Mouse (Mus musculus): ENCODE results near the gene Acbd3. TPM values are rescaled to one million over a fixed set of nuclear protein-coding genes. Genes with fewer than 3 reads are reported as not detected.

The Acbd3 gene
- 10 to 100 TPM; 32.6 to 33.6 TPM for total RNA-seq (2021)

DNA sequence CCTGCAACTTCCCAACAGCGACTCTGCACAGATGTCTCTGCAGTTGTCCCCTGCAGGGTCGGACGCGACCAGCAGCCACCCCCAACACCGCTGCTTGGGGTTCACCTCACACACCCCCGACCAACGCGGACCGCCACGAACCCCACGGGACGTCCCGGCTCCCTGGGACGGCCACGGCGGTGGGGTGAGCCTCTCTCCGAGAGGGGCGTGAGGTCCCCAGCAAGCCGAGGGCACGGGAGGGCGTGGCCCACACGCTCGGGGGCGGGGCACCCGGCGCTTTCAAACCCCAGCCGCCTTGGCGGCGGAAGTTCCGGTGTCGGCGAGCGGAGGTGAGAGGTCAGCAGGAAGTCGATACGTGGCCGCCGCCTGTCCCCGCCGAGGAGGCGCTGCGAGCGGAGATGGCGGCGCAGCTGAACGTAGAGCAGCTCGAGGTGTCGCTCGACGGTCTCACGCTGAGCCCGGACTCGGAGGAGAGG, at the start of gene Acbd3:
Gene Acbd3 (plus strand): TSS at position 340 of the 476 bp plus-strand sequence.
- peak; percentile 92 to 94 for DNase-seq (ENCODE audit: low spot score in 2 of 2)
- intact Hi-C loops (cut with DNase I): no loop called here

DNA sequence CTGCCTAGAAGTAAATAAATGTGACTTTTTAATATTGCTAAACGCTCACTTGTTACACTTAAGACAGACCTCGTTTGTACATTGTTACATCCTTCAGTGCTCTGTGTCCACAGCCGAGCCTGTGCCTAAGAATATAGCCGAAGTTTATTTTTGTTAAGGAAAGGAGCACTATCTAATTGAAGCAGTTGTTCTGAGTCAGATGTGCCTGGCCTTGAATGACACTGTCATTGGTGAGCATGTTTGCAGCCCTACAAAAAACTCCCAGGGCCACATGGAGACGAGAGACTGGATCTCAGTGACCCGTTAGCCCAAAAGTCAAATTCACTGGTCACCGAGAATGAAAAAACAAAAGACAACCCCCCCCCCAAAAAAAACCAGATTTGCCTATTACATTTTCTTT, 34.6 kb upstream of the Acbd3 start:
- intact Hi-C loops (cut with DNase I): no loop called here
- DNase-seq (ENCODE audit: low spot score in 2 of 2): no peak

DNA sequence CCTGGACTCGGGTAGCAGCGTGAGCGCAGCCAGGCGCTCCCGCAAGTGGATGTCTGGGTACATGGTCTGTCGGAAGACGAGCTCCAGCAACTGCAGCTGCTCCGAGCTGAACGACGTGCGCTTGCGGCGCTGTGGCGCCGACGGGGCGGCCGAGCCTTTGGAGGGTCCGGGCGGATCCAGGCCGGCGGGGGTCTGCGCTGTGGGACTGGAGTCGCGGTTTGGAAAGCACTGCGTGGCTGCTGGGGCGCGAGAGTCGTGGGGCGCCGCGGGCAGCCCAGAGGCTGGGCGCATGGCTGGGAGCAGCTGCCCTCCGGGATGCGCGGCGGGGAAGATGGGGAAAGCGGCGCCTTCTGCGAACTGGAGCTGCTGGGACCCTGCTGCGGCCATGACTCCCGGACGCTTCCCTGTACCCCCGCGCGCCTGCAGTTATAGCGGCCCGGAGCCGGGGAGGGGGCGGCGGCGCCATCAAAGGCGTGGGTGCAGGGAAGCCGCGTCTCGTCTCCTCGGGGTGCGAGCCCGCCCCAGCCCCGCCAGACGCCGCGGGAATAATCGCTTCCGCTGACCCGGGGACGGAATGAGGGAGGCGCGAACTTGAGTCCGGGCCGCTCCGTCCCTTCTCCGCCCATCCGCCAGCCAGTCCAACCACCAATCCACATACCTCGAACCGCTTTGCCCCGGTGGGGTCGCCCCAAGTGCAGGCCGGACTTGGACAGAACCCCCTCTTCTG, 29.1 kb upstream of the Acbd3 start, which contains the start of gene Mixl1:
Gene Mixl1 (minus strand): TSS at position 409 of the 727 bp plus-strand sequence.
- no peak for DNase-seq (ENCODE audit: low spot score in 2 of 2)
- intact Hi-C loops (cut with DNase I): no loop called here

DNA sequence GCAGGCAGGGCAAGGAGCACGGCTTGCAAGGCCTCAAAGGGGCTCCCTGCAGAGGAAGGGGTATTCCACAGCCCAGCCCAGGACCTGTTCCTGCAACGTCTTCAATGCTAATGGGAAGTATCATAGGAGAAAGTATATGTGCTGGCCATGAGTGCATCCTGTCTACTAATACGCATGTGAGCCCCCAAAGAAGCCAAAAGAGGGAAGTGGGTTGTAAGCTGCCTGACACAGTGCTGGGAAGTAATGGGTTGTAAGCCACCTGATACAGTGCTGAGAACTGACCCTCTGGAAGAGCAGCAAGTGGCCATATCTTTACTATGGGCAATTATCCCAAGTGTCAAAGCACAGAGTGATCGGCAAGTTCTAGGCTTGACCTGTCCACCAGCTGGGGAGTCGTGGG, 27.8 kb upstream of the Acbd3 start:
- intact Hi-C loops (cut with DNase I): no loop called here
- no peak for DNase-seq (ENCODE audit: low spot score in 2 of 2)

DNA sequence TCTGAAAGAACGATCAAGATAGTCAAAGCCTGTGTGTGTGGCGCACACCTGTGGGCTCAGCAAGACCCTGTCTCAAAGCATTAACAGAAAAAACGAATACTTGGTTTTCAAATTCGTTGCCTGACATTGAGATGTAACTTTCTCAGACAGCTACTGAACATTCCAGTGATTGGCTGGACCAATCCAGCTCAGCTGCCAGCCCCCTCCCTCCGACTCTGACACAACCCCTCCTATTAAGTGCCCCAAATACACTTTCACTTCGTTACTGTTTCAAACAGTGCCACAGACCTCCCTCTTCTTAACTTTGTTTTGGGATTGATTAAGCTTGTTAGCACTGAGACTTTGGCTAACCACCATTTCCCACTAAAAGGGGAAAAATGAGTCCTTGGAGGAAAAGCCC, 22.4 kb upstream of the Acbd3 start:
- DNase-seq (ENCODE audit: low spot score in 2 of 2): no peak
- intact Hi-C loops (cut with DNase I): no loop called here

DNA sequence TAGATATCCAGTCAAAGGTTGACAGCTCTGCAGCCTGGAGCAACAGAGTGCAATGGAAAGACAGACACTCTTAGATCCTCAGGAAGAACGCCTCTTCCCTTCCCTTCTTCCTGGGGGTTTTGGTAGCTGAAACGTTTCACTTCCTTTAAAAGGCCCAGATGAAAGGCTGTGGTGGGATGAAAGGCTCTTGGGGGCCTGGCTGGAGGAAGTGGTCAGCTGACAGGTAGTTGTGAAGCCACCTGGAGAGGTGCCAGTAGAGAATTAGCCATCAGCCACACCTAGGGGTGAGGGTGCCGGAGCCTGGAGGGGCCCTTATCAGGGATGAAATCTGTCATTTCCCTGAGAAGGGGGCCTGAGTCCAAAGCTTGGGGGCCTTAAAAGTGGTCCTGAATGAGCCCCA, 18.5 kb upstream of the Acbd3 start:
- intact Hi-C loops (cut with DNase I): no loop called here
- DNase-seq (ENCODE audit: low spot score in 2 of 2): no peak

DNA sequence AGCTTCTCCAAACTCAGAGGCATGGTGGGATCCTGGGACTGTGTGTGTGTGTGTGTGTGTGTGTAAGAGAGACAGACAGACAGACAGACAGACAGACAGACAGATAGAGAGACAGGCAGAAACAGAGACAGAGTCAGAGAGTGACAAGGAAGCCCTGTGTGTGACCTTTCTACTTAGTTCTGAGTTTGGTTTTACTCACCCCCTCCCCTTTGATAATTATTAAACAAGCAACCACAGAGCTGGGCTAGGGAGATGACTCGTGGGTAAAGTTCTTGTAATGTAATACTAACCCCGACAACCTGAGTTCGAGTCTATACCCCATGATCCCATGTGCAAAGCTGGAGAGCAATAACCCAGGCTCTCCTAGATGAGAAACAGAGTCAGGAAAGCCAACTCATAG, 18.0 kb upstream of the Acbd3 start:
- DNase-seq (ENCODE audit: low spot score in 2 of 2): no peak
- intact Hi-C loops (cut with DNase I): no loop called here

DNA sequence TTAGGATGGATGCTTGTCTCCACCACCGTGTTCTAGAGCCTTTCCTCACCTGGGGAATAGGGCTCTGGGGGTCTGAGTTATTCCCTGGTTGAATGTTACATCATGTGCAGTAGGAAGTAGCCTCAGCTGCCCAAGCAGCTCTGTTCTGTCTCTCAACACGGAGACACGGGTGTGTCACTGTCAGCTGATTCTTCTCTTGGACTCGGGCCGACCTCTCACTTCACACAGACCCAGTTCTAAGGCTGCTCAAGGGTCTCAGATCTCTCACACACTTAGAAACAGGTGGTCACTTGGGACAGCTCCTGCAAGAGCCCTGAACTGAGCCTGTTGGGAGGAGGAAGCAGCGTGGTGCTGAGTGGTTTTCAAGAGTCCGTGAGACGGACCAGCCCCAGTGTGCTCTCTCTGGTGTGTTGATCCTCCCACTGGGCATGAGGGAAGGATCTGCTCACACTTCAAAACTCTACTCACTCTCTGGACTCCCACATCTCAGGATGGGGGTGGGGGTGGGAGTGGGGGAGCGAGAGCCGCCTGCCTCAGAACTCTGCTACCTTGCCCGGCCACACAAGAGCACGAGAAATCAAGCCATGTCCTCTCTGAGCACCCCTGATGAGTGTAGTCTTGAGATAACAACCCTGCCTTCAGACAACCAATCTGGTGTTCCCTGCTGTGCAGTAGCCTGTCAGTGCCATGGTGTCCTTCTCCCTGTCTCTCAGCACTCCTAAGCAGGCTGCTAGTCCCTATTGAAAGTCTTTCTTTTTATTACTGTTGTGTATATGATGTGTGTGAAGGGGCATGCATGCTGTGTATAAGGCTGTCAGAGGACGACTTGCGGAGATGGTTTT, 16.7 kb upstream of the Acbd3 start:
- DNase-seq (ENCODE audit: low spot score in 2 of 2): no peak
- intact Hi-C loops (cut with DNase I): no loop called here

DNA sequence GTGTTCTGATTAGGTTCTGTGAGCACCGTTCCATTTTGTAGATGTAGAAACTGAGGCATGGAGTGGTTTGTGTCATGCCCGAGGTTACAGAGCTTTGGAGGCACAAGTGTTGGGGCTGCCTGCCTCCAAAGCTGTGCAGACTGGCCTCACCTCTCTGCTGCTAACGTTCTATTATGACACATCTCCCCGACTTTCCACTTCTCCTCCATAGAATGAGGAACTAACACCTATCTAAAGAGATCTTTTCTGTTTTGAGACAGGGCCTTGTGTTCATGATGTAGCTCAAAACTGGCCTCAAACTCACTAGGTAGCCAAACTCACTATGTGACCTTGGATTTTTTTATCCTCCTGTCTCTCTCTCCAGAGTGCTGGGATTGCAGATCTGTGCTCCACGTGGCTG, 7.1 kb upstream of the Acbd3 start:
- intact Hi-C loops (cut with DNase I): loop anchor here (5.0 kb wide), 1 partner anchor 76 kb away; the partner anchor contains the start of gene Lin9
- DNase-seq (ENCODE audit: low spot score in 2 of 2): no peak

DNA sequence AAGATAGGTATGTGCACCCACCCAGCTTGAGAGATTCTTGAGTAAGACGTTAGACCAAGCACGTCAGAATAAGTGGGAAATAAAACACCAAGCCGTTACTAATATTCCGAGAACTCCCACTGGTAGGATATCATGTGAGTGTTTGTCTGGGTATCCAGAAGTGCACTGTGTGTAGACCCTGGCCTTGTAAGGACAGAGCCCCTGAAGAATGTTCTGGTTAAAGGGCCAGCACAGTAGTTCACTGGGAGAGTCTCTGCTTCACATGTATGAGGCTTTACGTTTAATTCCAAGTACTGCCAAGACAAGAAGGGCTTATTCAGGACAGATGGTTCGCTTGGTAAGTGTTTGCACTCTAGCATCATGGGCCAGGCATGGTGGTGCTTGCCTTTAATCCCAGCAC, 6.4 kb upstream of the Acbd3 start:
- intact Hi-C loops (cut with DNase I): loop anchor here (5.0 kb wide), 1 partner anchor 77 kb away; the partner anchor contains the start of gene Lin9
- DNase-seq (ENCODE audit: low spot score in 2 of 2): no peak

DNA sequence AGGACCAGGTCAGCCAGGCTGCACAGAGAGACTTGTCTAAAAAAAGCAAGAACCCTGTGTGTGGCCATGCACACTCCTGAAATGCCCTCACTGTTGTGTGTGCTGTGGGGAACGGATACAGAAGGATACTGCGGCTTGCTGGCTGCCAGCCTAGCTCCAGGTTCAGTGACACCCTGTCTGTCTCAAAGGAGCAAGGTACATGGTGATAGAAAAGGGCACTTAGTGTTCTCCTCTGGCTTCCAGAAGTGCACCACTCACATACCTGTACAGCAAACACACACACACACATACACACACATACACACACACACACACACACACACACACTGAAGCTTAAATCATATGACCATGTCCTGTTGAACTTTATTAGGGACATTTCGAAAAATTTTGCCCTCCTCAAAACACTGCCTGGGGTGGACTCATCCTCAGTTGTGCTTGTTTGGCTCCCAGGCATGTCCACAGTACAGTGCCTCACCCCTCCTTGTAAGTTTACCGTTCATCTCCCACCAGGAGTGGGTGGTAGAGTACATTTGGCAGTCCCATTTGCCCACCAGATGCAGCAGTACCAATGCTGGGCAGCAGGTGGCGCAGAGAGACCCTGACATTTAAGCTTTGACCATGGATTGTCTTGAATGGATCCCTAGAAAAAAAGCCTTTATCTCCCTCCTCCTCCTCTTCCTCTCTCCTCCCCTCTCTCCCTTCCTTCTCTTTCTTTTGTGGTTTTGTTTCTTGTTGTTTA, 5.7 kb upstream of the Acbd3 start:
- intact Hi-C loops (cut with DNase I): loop anchor here (1.0 to 5.0 kb wide), 3 partner anchors 44 to 127 kb away; partner anchors contain the start of gene Lin9

DNA sequence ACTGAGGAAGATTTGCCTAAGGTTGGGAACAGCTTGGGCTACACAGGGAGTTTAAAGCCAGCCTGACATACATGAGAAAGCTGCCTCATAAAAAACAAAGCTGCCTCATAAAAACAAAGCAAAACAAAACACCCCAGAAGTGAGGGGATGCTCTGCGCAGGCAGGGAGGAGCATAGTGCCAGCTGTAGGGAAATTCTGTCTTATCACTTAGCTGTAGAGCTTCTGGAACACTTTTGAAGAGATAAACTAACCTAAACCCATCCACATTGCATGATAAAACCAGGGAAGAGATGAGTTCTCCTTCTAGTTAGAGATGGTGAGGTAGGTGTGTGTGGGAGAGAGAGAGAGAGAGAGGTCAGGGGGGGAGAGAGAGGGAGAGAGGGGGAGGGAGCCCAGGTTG, 3.2 kb upstream of the Acbd3 start:
- intact Hi-C loops (cut with DNase I): loop anchor here (5.0 kb wide), 1 partner anchor 125 kb away; no protein-coding TSS in a partner anchor
- no peak for DNase-seq (ENCODE audit: low spot score in 2 of 2)

More for the DNA sequence above, 5.7 kb upstream of the Acbd3 start:
- peak; percentile 60 to 67 for DNase-seq (ENCODE audit: low spot score in 2 of 2)

DNA sequence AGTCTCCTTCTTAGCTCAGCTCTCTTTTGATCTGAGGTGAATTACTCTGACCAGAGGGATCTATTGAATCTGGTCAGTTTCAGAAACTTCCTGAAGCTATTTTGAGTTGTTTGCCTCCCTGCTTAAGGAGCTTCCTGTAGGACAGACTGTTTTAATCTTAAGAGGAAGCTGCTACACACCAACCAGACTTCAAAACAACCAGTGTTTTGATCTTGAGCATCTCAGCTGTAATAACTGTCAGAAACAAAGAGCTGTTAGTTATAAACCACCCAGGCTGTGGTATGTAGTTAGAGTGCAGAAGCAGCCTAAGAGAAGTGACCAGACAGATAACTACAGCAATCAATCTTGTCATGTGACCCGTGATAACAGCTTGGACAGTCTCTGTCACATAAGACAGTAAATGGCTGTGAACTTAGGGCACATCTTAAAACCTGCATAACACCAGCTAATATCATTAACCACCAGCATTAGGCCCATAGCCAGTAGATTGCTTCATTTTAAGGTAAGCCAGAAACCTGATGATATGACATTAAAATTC, 2.1 kb upstream of the Acbd3 start:
- intact Hi-C loops (cut with DNase I): loop anchor here (5.0 kb wide), 1 partner anchor 124 kb away; no protein-coding TSS in a partner anchor

DNA sequence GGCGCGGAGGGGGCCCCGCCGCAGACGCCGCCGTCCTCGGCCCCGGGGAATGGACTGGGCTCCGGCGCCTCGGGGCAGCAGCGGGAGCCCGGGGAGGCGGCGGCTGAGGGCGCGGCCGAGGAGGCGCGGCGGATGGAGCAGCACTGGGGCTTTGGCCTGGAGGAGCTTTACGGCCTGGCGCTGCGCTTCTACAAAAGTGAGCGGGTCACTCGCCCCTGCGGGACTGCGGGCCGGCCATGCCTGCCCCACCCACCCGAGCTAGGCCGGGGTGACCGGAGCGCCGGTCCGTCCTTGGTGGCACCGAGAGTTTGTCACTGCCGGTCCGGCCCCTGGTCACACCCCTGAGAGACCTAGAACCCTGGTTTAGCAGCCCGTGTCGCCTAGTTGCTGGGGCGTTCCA, 340 bp downstream of the Acbd3 start:
- intact Hi-C loops (cut with DNase I): no loop called here
- DNase-seq (ENCODE audit: low spot score in 2 of 2): no peak

More for the DNA sequence above, 2.1 kb upstream of the Acbd3 start:
- DNase-seq (ENCODE audit: low spot score in 2 of 2): no peak

DNA sequence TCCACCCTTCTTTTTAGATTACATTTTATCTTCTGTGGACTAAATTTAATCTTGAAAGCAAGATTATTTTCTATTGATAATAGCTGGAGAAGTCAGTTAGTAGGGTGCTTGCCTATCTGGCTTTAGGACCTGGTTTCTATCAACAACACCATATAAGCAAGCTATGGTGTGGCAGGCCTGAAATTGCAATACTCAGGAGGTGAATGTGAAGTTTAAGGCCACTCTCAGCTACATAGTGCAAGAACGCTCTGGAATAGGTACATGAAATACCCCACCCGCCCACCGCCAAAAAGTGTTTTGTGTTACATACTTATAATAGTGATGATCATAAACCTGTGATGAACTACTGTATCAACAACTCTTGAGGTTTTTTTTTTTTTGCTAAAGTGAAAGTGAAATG, 3.4 kb downstream of the Acbd3 start:
- intact Hi-C loops (cut with DNase I): no loop called here
- DNase-seq (ENCODE audit: low spot score in 2 of 2): no peak

DNA sequence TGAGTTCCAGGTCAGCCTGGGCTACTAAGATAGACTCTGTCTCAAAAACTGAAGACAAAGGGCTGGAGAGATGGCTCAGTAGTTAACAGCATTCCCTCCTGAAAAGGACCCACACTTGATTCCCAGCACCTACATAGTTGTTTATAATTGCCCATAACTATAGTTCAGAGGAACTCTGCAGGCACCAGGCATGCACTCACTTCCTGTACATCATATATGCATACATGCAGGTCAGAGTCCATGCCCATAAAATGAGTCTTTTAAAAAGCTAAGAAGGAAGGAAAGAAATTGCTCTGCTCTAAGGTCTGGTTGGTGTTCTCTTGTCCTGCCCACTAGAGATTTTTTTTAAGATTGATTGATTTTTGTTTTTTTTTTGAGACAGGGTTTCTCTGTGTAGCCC, 22.0 kb downstream of the Acbd3 start:
- intact Hi-C loops (cut with DNase I): no loop called here
- DNase-seq (ENCODE audit: low spot score in 2 of 2): no peak

DNA sequence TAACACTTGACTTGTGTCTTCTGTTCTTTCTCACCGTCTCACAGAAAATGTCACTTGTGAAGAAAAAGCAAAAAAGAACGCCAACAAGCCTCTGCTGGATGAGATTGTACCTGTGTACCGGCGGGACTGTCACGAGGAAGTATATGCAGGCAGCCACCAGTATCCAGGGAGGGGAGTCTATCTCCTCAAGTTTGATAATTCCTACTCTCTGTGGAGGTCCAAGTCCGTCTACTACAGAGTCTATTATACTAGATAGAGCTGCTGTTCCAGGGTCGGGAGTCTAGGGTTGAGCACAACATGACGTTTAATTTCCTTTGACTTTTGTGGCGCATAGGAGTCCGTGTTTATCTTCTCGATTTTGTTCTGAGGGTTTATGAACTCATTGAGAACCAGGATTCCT, 26.3 kb downstream of the Acbd3 start:
- intact Hi-C loops (cut with DNase I): no loop called here
- DNase-seq (ENCODE audit: low spot score in 2 of 2): no peak

DNA sequence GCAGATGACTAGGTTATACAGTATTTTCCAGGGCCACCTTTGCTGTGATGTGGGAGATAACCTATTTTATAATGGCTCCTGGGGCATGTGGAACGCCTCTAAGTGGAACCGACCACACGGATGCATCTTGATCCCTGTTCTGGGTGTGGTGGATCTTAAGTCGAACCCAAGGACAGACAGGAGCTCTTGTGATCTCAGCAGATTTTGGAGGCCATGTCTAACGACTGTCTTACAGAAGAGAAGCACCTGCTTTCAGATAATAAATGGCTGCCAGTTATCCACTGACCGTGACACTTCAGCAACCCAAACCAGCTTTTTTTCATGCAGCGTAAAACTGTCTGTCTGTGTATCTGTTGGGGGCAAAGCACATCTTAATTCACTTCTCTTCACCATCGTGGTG, 28.5 kb downstream of the Acbd3 start:
- no peak for DNase-seq (ENCODE audit: low spot score in 2 of 2)
- intact Hi-C loops (cut with DNase I): no loop called here

DNA sequence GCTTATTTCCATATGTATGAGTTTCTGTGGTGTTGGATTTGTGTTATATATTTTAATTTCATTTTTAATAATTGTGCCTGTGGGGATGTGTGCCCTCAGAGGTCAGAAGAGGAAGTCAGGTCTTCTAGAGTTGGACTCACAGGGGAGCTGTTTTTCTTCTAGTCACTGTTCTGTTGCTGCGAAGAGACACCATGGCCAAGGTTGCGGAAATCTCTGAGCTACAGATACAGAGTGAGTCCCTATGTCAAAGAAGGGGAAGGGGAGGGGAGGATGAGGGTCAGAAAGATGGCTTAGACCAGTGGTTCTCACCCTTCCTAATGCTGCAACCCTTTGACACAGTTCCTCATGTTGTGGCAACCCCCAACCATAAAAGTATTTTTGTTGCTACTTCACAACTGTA, 30.9 kb downstream of the Acbd3 start:
- intact Hi-C loops (cut with DNase I): no loop called here
- no peak for DNase-seq (ENCODE audit: low spot score in 2 of 2)
